Mouse (Mus musculus) Muller cell, postnatal 12 days (primary cell): ENCODE data around the gene Ptdss2.

Source experiments
- DNase-seq: peaks from one replicate; pipeline ENCODE4 v3.0.0-alpha.2; 2015; ENCODE audit errors: inconsistent ontology term

The Ptdss2 gene

DNA sequence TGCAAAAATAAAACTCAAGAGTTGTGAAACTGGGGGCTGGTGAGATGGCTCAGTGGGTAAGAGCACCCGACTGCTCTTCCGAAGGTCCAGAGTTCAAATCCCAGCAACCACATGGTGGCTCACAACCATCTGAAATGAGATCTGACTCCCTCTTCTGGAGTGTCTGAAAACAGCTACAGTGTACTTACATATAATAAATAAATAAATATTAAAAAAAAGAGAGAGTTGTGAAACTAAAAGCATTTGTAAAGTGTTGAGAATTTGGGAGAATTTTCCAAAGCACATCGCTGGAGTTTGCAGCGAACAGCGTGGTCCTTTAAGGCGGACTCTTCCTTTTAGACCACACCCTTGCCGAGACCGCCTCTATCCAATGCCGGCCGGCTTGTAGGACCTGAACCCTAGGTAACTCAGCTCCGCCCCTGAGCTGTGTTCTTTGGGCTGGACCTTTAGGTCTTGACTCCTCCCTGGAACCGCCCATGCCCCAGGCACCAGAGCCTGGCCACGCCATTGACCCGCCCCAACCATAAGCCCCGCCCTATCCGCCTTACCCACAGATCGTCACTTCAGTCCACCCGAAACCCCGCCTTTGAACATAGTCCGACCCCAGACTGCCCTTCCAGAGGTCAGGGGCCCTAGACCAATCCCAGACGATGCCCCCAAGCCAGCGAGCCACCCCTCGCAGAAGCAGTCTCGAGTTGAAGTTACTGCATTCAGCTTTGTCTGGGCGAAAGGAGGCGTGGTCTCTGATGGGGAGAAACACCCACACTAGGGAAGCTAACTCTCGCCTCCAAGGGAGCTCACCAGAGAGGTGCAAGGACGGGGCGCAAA lies 721 bp downstream of the Ptdss2 start:
- peak; percentile 97 for DNase-seq

- no peak for DNase-seq
Observed at GRCm38 (mm10) chr7:141123517-141123856, 1.3 kb downstream of the Ptdss2 start.

DNA sequence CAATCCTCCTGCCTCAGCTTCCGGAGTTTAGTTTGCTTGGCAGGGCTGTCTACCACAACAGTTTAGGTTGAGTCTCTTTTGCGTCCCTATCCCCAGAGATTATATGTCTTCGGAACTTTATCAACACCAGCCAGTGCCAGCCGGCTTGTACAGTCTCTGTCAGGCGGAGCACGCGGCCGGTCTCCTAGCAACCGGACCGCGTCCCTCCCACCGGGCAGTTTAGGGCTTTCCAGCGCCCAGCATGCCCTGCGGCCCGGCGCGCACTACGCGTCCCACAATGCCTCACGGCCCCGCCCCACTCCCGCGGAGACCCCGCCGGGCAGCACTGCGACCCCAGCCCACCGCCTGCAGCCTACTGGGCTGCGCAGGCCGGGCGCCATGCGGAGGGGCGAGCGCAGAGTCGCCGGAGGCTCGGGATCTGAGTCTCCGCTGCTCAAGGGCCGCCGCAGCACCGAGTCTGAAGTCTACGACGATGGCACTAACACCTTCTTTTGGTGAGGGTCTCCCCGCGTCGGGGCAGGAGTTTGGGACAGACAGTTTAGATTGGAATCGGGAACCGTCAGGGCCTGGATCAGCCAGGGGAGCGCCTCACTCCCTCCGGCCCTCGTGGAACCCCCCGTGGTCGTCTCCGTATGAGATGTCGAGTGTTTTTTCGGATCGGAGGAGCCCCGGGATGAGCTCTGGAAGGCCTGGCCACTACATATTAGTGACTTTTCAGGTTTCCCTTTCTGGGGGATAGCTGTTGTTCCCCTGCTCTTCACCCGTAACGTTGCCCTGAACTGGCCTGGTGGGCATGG lies 9.0 kb downstream of the Ptdss2 start:
- peak; percentile 93 for DNase-seq

GRCm38 (mm10) chr7:141131904-141132755 lies 9.9 kb downstream of the Ptdss2 start:
- DNase-seq, result no peak

DNA sequence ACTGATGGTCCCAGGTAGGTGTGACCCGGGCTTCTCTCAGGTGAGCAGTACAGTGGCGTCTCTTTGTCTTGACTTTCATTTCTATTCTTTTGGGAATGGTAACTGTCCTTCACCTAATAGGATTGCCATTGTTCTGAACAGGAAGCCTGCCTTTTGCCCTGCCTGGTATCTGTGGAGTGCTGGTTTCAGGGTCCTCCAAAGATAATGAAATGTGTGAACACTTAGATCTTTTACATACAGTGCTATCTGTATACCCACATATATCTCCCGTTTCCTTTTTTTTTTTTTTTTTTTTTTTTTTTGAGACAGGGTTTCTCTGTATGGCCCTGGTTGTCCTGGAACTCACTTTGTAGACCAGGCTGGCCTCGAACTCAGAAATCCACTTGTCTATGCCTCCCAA lies 19.1 kb downstream of the Ptdss2 start:
- no peak for DNase-seq

DNA sequence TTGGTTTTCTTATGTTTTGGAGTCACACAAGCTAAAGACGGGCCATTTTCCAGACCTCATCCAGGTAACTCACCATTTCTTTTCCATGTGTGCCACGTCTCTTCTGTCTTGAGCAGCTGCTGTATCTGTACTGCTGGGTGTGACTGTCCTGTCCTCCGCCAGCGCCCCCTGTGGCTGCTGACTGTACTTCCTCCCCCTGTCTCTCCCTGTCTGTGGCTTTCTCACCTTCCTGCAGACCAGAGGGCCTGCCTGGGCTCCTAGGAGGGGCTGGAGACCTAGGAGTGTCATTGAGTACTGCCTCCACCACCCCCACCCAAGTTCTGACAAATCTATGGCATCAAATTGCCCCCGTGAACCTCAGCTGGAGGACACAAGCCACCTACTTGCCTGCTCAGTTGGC lies 20.9 kb downstream of the Ptdss2 start:
- DNase-seq, result no peak

- DNase-seq, result no peak
Observed at GRCm38 (mm10) chr7:141143861-141144260, 21.7 kb downstream of the Ptdss2 start.

DNA sequence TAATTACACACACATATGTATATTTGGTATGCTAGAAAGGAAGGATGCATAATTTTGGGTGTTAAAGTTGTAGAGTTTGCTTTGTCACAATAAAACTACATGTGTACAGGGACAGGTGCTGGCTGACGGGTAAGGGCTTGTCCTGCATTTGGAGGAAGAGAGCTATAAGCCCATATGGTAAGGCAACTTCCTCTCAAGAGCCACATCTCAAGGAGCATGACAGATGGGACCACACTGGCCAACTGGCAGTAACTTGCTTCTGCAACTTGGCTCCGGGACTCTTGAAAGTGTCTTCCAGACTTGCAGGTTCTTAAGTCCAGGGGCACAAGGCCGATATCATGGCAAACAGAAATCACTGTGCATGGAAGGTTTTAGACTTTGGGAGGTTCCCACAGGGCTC lies 22.5 kb downstream of the Ptdss2 start:
- DNase-seq, result no peak

DNA sequence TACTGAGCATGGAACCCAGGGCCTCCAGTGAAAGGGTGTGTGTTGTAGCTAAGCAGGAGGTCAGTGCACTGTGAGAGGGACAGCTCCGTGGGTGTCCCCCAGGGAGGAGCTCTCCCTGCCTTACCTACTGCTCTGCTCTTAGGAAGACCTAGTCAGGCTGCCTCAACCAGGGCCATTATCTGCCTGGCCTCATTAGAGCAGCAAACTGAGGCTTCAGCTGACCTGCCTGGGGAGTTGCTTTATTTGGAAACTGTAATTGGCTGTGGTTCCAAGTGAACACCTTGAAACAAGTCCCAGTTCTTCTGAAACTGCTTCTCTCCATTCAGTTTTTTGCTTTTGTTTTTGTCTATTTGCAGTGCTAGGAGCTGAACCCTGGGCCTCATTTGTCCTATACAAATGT lies 23.2 kb downstream of the Ptdss2 start:
- DNase-seq, result no peak

DNA sequence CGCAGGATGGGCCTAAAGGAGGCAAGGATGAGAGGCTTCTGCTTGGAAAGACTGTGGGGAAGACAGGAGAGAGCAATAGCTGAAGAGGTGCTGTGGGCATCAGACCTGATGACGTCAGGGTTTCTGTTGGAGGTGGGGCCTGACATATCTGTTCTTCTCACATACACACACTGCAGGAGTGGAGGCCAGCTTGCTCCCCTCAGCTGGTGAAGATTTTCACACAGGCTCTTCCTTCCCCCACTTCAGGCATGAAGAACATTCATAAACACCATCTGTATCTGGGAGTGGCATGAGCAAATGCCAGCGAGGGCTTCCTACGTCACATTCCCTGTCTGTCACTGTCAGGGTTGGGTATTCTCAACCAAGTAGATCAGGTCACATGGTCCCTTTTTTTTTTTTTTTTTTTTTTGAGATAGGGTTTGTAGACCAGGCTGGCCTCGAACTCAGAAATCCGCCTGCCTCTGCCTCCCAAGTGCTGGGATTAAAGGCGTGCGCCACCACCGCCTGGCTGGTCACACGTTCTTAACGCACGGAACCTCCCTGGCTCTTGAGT lies 23.9 kb downstream of the Ptdss2 start:
- no peak for DNase-seq

- no peak for DNase-seq
Observed at GRCm38 (mm10) chr7:141147044-141147443, 24.9 kb downstream of the Ptdss2 start.

- DNase-seq, result no peak
Observed at GRCm38 (mm10) chr7:141148639-141149038, 26.5 kb downstream of the Ptdss2 start.

GRCm38 (mm10) chr7:141155362-141155761 lies 33.2 kb downstream of the Ptdss2 start:
- DNase-seq, result no peak

GRCm38 (mm10) chr7:141164397-141164796 lies 42.2 kb downstream of the Ptdss2 start:
- DNase-seq, result no peak

DNA sequence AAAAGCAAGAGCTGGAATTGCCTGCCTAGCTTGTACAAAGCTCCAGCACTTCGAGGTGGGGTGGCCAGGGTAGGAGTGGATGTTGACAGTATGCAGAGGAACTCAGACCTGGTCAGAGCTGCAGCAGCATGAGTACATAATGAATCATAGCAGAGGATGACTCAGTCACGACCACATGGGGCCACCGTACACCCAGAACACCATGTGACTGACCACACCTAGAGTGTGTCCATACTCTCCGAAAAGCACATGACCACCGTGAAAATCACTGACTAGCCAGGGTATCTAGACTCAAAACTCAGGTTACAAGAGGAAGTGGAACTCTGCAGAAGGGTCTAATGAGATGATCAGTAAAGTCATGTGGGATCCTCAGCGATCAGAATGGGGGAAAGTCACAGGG lies 42.7 kb downstream of the Ptdss2 start:
- DNase-seq, result peak; percentile 44

DNA sequence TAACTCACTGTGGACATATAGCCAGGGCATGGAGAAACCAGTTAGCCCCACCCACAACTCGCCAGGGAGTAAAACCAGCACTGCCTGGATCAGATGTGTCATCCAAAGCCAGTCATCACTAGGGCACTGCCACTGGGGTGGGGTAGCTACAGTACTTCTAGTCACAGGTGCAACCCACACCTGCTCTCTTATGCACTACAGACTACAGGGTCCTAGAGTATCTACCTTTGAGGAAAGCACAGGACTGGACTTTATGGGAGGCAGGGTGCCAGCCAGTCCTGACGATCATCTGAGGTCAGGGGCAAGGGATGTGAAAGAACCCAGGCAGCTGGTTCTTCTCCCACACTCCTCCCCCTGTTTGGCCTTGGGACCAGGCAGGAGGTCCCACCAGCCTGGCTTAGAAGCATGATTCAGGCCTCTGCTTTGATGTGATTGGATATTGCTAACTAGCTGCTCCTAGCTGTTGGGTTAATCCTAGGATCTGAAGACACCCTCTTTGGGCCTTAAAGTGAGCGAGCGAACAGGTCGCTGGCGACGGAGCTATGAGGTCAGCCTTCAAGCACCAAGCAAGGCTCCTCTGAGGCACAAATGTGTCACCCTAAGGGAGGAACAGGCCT lies 45.8 kb downstream of the Ptdss2 start:
- DNase-seq, result peak; percentile 81

- DNase-seq, result no peak
Observed at GRCm38 (mm10) chr7:141168518-141168953, 46.4 kb downstream of the Ptdss2 start.

DNA sequence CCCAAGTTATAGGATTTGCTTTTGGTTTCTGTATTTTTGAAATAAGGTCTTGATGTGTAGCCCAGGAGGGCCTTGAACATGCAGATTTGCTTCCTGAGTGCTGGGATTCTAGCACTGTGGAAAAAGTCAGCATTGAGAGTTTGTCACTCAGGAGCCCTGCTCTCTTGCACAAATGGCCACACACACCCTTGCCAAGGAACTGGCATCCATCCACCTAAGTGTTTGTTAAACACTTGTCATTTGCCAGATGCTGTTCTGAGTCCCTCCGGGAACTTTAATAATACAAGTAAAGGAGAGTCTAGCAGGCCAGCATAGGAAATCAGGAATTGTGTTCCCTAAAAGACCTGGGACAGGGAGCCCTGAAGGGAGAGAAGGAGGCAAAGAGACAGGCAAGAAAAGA lies 47.1 kb downstream of the Ptdss2 start:
- DNase-seq, result no peak

DNA sequence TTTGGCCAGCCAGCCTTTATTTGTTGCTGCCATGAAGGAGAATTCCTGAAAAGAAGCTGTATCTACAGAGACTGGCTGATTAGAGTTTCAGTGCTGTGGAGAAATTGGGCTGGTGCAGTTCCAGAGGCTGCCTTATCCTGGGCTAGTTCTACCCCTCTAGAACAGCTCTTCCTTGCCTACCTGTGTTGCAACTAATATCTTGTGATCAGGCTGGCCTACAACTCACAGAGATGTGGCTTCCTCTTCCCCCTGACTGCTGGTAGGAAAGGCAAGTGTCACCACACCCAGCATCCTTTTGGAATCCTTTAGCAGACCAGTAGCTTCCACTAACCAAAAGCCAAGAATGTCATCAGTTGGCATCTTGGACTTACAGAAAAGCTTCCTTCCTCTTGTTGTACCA lies 47.7 kb downstream of the Ptdss2 start:
- no peak for DNase-seq

DNA sequence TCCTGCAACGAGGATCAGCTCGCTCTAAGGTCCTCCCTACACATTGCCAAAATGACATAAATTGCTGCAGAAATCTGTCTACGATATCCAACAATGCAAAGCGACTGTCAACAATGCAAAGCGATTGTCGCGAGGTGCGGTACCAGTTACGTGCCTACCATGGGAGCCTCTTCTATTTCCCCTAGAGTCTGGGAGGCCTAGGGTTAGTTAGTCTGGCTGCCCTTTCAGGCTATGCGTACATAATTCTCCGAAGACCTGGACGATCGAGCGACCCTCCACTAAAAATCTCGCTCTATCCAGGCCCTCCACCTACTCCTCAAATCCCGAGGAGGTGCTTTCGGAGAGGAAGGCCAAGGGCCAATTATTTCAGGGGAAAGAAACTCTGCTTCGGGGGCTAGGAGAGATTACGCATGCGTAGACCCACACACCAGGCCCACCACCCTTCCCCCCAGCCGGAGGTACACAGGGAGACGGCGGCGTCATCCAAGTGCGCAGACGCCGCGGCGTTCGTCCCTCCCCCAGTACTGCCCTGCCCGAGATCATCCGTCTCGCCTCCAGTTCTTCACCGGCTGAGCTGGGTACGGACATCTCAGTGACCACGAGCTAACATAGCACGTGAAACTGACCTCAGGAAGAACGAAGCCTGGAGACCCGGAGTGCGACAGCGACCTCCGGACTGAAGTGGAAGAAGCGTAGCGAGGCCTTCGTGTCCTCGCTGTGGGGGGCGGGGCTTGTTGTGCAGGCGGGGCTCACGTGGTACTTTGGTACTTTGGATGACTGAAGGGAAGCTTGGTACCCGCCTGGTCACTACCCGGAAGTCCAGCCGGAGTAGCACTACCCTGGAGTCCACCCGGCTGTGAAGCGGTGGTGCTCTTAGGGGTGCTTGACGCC lies 50.2 kb downstream of the Ptdss2 start, which contains the start of gene Rnh1:
Rnh1 (minus strand) TSS at position 742 of the 891 bp plus-strand sequence.
- peak; percentile 98 for DNase-seq
